Mouse (Mus musculus) heart, embryonic 12.5 days (tissue): ENCODE data around the gene Higd2a. TPM values are rescaled to one million over a fixed set of nuclear protein-coding genes. Genes with fewer than 3 reads are reported as not detected.

Experiments
- ATAC-seq: fragments of 200-750 bp; cut with Nextera tagmentation; 2 replicates; pipeline ENCODE4 v1.8.0; 2017; ENCODE audit warnings: moderate TSS enrichment, moderate library complexity; ENCODE audit not compliant: insufficient number of reproducible peaks, low FRiP score
- H3K27ac ChIP-seq: fragments of 300-500 bp; sonication (generic); 2 replicates; pipeline ENCODE4 v1.5.1; 2016; ENCODE audit warnings: mild to moderate bottlenecking, moderate library complexity; ENCODE audit not compliant: poor library complexity, severe bottlenecking
- H3K27me3 ChIP-seq: fragments of 300-500 bp; sonication (generic); replicated peaks from 2 replicates; pipeline ENCODE4 v1.6.1; 2016; ENCODE audit warnings: mild to moderate bottlenecking, moderate library complexity
- H3K36me3 ChIP-seq: fragments of 300-500 bp; sonication (generic); 2 replicates; pipeline ENCODE4 v1.6.1; 2016; ENCODE audit warnings: mild to moderate bottlenecking, moderate library complexity
- H3K4me1 ChIP-seq: fragments of 300-500 bp; sonication (generic); replicated peaks from 2 replicates; pipeline ENCODE4 v1.6.1; 2016; ENCODE audit warnings: mild to moderate bottlenecking
- H3K4me2 ChIP-seq: fragments of 300-500 bp; sonication (generic); 2 replicates; pipeline ENCODE4 v1.6.1; 2016; ENCODE audit warnings: mild to moderate bottlenecking, moderate library complexity
- H3K4me3 ChIP-seq: fragments of 300-500 bp; sonication (generic); 2 replicates; pipeline ENCODE4 v1.5.1; 2016; ENCODE audit warnings: mild to moderate bottlenecking
- H3K9ac ChIP-seq: fragments of 300-500 bp; sonication (generic); 2 replicates; pipeline ENCODE4 v1.6.1; 2016; ENCODE audit warnings: mild to moderate bottlenecking, moderate library complexity
- H3K9me3 ChIP-seq: fragments of 300-500 bp; sonication (generic); replicated peaks from 2 replicates; pipeline ENCODE4 v1.6.1; 2016; ENCODE audit warnings: mild to moderate bottlenecking, moderate library complexity
- WGBS: fragments of 180-500 bp; shearing (Covaris S2); methylation state at CpG from one replicate; pipeline ENCODE4 v1.1.7; 2016; 5-methylcytosine and 5-hydroxymethylcytosine counted together
- polyA plus RNA-seq: library from polyadenylated mRNA; unstranded; fragments of >200 nt; fragmentation: Nextera tagmentation; extraction: Ambion mirVana; gene quantifications from 2 replicates; pipeline ENCODE4 v1.2.1, GENCODE M21; 2016

Higd2a gene
- 242 and 247 TPM in 2 replicates for polyA plus RNA-seq

DNA sequence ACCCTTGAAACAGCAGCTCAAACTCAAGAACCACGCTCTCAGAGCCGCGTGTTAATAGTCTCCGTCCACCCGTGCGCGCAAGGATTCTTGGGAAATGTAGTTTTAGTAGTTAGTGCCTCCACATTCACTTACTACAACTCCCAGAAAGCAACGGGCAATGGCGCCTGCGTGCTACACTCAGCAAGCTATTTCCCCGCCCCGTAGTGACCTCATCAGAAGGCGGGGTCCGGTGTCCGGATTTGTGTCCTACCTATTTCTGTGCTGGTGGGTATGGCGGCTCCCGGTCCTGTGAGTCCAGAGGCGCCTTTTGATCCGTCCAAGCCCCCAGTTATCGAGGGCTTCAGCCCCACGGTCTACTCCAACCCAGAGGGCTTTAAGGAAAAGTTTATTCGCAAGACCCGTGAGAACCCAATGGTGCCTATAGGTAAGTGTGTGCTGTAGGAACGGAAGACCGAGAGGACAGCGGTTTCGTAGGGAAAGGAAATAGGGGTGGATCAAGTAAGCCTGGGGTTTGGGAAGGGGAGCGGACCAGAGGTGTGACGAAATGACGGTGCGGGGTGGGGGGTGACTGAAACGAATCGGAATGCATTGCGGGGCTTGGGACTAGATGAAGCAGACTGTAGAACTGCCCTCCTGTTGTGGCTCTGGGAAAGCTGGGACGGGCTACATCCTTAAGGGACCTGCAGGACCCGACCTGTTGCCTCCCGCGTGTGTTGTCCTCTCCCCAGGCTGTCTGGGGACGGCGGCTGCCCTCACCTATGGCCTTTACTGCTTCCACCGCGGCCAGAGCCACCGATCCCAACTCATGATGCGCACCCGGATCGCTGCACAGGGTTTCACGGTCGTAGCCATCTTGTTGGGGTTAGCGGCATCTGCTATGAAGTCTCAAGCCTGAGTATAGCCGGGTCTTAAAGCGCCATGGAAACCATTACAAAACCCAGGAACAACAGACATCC, at the start of gene Higd2a, which contains the start of gene Nop16:
TSS of gene Higd2a (plus strand) at position 212 of the 956 bp plus-strand sequence.
TSS of gene Nop16 (minus strand) at position 95 of the 956 bp plus-strand sequence.
- WGBS: under 1% methylated on average over 51 of the region's 51 CpGs
- Histone ChIP-seq H3K9me3 (no peaks in the 10 kb centered on the region), H3K4me1 (peaks cover 22% of the 10 kb centered on the region), H3K9ac (peak within 1 kb of the TSS; percentile 90), H3K4me3 (peak within 1 kb of the TSS; percentile 89), H3K36me3 (peaks cover 40% of the 10 kb centered on the region), H3K27ac (peak within 1 kb of the TSS; percentile 83), H3K4me2 (peak within 1 kb of the TSS; percentile 89), H3K27me3 (no peaks in the 10 kb centered on the region)
- ATAC-seq: peak; percentile 98

DNA sequence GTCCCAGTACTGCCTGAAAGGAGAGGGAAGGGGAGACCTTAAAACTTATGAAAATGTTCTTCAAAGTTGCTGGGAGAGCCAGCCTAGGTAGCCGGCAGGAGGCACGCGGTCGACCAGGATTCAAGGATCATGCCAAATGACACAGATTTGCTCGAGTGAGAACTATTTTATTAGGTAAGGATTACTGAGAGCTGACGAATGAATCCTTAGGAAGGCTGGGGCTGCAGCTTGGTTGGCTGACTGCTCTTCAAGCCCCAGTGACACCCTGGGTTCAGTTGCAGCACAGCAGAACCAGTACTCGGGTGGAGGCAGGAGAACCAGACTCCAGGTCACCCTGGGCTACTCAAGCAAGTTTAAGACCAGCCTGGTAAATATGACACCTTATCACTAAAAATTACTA, 42.0 kb upstream of the Higd2a start:
- Histone ChIP-seq H3K27me3 (no peaks in the 10 kb centered on the region), H3K9ac (no peak overlapping the region), H3K27ac (no peak overlapping the region), H3K4me3 (no peak overlapping the region), H3K36me3 (peaks cover 61% of the 10 kb centered on the region), H3K9me3 (no peaks in the 10 kb centered on the region), H3K4me1 (no peaks in the 10 kb centered on the region), H3K4me2 (no peak overlapping the region)
- ATAC-seq: no peak
- WGBS: 83% methylated on average over 7 of the region's 7 CpGs

DNA sequence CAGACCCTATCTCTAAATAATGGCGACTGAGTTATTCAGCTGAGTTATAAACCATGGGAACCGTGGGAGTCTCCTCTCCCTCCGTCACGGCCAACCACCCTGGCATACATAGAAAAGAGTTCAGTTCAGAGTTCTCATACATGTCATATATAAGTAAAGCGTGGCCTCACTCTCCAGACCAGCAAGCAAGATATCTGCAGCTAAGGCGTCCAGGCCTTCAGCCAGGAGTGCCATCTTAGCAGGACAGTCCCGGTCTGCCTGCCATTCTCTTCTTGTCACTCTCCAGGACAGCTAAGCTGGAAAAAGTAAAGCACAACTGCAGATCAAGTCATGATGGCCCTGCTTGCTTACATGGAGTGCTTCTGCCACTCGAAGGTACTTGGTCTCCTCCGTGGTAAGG, 33.8 kb upstream of the Higd2a start:
- WGBS: 91% methylated on average over 9 of the region's 9 CpGs
- peaks cover 93% of the 10 kb centered on the region for H3K36me3 ChIP-seq
- no peak for ATAC-seq

DNA sequence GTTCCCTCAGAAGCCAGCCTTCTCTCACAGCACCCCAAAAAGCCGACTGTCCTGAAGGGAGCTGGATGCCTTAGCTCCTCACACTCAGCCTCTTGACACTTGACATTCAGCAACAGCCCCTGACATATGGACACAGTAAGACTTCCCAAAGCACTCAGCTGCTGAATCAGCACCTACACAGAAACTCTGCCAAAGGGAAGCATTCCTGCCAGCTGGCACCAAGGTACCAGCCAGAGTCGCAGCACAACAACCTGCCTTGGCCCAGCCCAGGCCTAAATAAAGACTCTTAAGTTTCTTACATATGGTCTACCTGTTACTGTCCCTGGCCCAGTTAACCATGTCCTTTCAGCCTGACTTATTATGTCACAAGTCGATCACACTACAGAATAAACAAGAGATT, 33.2 kb upstream of the Higd2a start:
- 91% methylated on average over 3 of the region's 3 CpGs for WGBS
- H3K36me3 ChIP-seq: peaks cover 93% of the 10 kb centered on the region
- no peak overlapping the region for H3K27ac ChIP-seq
- H3K27me3 ChIP-seq: no peaks in the 10 kb centered on the region
- no peak overlapping the region for H3K4me2 ChIP-seq
- no peak for ATAC-seq
- no peaks in the 10 kb centered on the region for H3K4me1 ChIP-seq
- H3K9ac ChIP-seq: no peak overlapping the region
- no peak overlapping the region for H3K4me3 ChIP-seq
- no peaks in the 10 kb centered on the region for H3K9me3 ChIP-seq

More for the DNA sequence above, 33.8 kb upstream of the Higd2a start:
- no peak overlapping the region for H3K9ac ChIP-seq
- no peaks in the 10 kb centered on the region for H3K27me3 ChIP-seq
- H3K9me3 ChIP-seq: no peaks in the 10 kb centered on the region
- no peak overlapping the region for H3K4me2 ChIP-seq
- no peak overlapping the region for H3K4me3 ChIP-seq
- H3K4me1 ChIP-seq: no peaks in the 10 kb centered on the region
- no peak overlapping the region for H3K27ac ChIP-seq

GRCm38 (mm10) chr13:54557652-54558051, 32.4 kb upstream of the Higd2a start:
- no peaks in the 10 kb centered on the region for H3K27me3 ChIP-seq
- H3K4me3 ChIP-seq: no peak overlapping the region
- no peak overlapping the region for H3K4me2 ChIP-seq
- no peaks in the 10 kb centered on the region for H3K4me1 ChIP-seq
- H3K9ac ChIP-seq: no peak overlapping the region
- 86% methylated on average over 1 of the region's 1 CpGs for WGBS
- ATAC-seq: no peak
- no peak overlapping the region for H3K27ac ChIP-seq
- H3K9me3 ChIP-seq: no peaks in the 10 kb centered on the region
- H3K36me3 ChIP-seq: peaks cover 87% of the 10 kb centered on the region

- Histone ChIP-seq H3K9ac (no peak overlapping the region), H3K27ac (no peak overlapping the region), H3K4me3 (no peak overlapping the region), H3K4me2 (no peak overlapping the region), H3K4me1 (peaks cover 9% of the 10 kb centered on the region), H3K27me3 (no peaks in the 10 kb centered on the region), H3K9me3 (no peaks in the 10 kb centered on the region), H3K36me3 (peaks cover 73% of the 10 kb centered on the region)
- no peak for ATAC-seq
- 94% methylated on average over 2 of the region's 2 CpGs for WGBS
Measured at GRCm38 (mm10) chr13:54559656-54560055, 30.4 kb upstream of the Higd2a start.

GRCm38 (mm10) chr13:54560608-54561007, 29.4 kb upstream of the Higd2a start:
- ATAC-seq: no peak
- Histone ChIP-seq H3K9me3 (no peaks in the 10 kb centered on the region), H3K27me3 (no peaks in the 10 kb centered on the region), H3K4me2 (no peak overlapping the region), H3K4me1 (peaks cover 10% of the 10 kb centered on the region), H3K36me3 (peaks cover 66% of the 10 kb centered on the region), H3K9ac (no peak overlapping the region), H3K27ac (no peak overlapping the region), H3K4me3 (no peak overlapping the region)
- 92% methylated on average over 7 of the region's 7 CpGs for WGBS

DNA sequence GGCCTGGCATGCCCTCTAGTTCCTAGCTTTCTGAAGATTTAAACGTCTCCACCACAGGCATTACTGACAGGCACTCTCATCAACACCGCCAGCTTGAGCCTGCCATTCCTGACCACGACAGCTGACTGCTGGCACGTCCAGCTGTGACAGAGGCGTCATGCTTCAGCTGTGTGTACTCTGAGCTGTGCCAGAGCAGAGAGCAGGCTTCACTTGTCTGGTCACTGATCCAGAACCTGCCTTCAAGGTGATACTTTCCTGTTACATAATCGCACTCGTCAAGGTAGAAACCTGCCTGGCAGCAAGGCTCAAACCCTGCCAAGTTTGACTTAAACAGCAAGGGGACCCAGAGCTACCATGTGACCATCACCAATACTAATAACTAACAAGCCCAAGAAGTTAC, 27.4 kb upstream of the Higd2a start:
- Histone ChIP-seq H3K9ac (no peak overlapping the region), H3K9me3 (no peaks in the 10 kb centered on the region), H3K4me1 (peaks cover 13% of the 10 kb centered on the region), H3K4me2 (no peak overlapping the region), H3K27me3 (no peaks in the 10 kb centered on the region), H3K4me3 (no peak overlapping the region), H3K36me3 (peaks cover 47% of the 10 kb centered on the region), H3K27ac (no peak overlapping the region)
- ATAC-seq: no peak
- 80% methylated on average over 7 of the region's 7 CpGs for WGBS

DNA sequence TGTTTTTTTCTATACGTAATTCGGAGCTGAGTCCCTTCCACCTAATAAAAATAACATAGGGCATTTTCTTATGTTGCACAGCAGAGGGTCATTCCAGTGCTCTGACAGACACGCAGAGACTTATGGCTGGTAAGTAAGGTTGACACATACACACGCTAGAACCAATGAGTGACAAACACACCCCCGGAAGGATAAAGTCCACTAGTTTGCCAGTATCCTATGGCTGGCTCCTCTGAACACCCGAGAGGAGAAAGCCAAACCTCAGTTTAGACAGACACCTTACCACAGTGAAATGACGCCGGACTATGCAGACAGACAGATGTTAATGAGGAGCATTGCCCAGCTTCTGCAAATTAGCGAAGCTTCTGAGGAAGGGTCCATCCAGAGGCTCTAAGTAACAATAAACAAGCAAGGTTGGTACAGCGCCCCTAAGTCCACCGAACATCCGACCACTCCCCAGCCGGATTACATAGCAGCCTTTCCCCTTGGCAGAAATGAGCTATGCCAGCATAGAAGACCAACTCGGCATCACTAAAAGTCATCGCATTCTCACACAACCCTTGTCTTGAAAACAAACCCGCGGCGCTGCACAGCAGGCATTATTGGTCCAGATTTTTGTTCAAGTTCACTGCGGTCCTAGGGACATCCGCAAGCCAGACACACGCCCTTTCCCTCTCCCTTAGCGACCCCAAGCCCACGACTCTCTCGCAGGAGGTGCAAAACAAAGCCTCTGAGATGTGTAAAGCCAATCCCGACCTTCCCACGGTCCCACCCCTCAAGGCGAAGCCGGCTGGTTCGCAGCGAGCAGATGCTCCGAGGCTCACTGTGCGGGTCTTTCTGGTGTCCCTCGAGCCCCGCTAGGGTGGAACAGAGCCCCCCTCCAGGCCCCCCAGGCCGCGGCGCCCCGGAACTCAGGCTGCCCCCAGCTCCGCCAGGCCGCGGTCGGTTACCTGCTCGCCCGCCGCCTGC, 25.5 kb upstream of the Higd2a start:
- peak overlapping the region; percentile 99 for H3K9ac ChIP-seq
- WGBS: 14% methylated on average over 44 of the region's 45 CpGs
- ATAC-seq: no peak; the same call in 1 of the 2 replicates
- peak overlapping the region; percentile 100 for H3K4me3 ChIP-seq
- H3K36me3 ChIP-seq: peaks cover 28% of the 10 kb centered on the region
- H3K4me1 ChIP-seq: peaks cover 13% of the 10 kb centered on the region
- no peaks in the 10 kb centered on the region for H3K27me3 ChIP-seq
- H3K4me2 ChIP-seq: peak overlapping the region; percentile 86
- peak overlapping the region; percentile 44; the same call in 1 of the 2 replicates for H3K27ac ChIP-seq
- H3K9me3 ChIP-seq: no peaks in the 10 kb centered on the region

DNA sequence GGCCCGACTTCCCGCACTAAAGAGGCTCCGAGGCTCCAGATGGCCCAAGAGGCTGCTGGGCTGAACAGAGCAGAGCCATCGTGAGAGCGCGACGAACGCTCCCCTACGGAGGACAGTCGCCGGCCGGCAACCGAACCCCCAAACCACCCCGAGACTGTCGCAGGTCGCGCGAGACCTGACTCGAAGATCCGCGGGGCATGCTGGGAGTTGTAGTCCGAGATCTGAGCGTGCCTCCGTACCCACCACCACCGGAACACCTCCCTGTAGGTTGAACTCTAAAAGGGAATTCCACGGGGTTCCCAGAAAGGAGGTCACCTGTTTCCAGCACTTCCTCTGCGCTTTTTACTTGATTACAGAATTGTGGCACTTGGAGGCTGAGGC, 24.8 kb upstream of the Higd2a start, which contains the start of gene 4833439L19Rik:
TSS of gene 4833439L19Rik (minus strand) at position 235 of the 381 bp plus-strand sequence.
- Histone ChIP-seq H3K4me3 (peak within 1 kb of the TSS; percentile 100), H3K9ac (peak within 1 kb of the TSS; percentile 99), H3K36me3 (peaks cover 21% of the 10 kb centered on the region), H3K4me1 (peaks cover 13% of the 10 kb centered on the region), H3K27ac (peak within 1 kb of the TSS; percentile 49), H3K4me2 (peak within 1 kb of the TSS; percentile 86), H3K27me3 (no peaks in the 10 kb centered on the region), H3K9me3 (no peaks in the 10 kb centered on the region)
- under 1% methylated on average over 27 of the region's 27 CpGs for WGBS
- peak; percentile 95 for ATAC-seq
